Mouse (Mus musculus): ENCODE data around the gene Fkbp10.

The Fkbp10 gene

GRCm38 (mm10) chr11:100414914-100415822 is at the start of gene Fkbp10:
Gene Fkbp10, plus strand, starts transcription at chr11:100415697.
- peak; percentile 87 for DNase-seq (ENCODE audit: low read depth, low spot score)

DNA sequence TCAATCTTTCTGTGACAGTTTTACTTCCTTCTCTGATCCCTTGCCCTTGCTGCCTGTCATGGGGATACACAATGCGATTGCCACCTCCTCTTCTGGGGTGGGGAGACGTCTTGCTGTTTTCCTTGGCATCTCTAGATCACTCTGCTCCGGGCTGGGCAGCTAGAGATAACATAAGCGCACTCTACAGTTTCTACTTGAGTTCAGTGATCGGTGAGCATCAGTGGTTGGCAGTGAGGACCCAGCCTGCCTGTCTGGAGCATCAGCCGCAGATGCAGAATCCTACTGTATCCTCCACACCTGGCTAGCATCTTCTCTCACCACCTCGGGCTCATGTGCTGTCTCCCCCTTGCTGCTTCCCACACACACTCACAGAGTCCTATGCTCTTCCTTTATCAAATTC is 46.4 kb upstream of the Fkbp10 start:
- DNase-seq (ENCODE audit: low read depth, low spot score) = no peak

GRCm38 (mm10) chr11:100369822-100370221 is 45.7 kb upstream of the Fkbp10 start:
- DNase-seq (ENCODE audit: low read depth, low spot score) = no peak

GRCm38 (mm10) chr11:100371981-100372558 is 43.4 kb upstream of the Fkbp10 start:
- no peak for DNase-seq (ENCODE audit: low read depth, low spot score)

- DNase-seq (ENCODE audit: low read depth, low spot score) = no peak
Measured at GRCm38 (mm10) chr11:100375127-100375526, 40.4 kb upstream of the Fkbp10 start.

- DNase-seq (ENCODE audit: low read depth, low spot score) = no peak
Measured at GRCm38 (mm10) chr11:100376005-100376404, 39.5 kb upstream of the Fkbp10 start.

DNA sequence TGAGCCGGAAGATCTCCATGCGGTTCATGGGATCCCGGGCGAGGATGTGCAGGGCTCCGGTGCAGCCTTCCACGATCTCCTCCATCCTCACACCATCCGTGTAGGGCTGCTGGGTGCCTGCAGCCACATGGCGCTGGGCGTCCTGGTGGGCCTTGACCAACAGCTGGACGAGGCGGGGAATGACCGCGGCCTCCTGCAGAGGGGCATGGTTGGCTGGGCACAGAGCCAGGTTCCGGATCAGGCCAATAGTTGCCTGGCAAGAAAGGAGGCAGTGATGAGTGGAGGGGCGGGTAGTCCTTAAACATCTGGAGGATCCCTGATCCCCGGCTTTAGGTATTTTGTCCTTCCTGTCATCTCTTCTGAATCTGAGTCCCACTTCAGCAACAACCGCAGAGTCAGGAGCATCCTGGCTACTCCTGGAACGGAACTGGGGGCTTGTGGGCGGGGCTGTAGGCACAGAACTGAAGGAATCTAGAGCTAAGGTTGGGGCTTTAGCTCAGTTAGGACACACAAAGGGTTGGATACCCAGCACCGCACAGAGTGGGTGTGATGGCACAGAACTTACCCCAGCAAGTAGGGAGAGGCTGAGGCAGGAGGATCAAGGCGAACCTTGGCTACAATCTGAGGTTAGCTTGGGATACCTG is 38.6 kb upstream of the Fkbp10 start:
- DNase-seq (ENCODE audit: low read depth, low spot score) = no peak

GRCm38 (mm10) chr11:100377989-100378388 is 37.5 kb upstream of the Fkbp10 start:
- DNase-seq (ENCODE audit: low read depth, low spot score) = no peak

GRCm38 (mm10) chr11:100378446-100378845 is 37.1 kb upstream of the Fkbp10 start:
- no peak for DNase-seq (ENCODE audit: low read depth, low spot score)

DNA sequence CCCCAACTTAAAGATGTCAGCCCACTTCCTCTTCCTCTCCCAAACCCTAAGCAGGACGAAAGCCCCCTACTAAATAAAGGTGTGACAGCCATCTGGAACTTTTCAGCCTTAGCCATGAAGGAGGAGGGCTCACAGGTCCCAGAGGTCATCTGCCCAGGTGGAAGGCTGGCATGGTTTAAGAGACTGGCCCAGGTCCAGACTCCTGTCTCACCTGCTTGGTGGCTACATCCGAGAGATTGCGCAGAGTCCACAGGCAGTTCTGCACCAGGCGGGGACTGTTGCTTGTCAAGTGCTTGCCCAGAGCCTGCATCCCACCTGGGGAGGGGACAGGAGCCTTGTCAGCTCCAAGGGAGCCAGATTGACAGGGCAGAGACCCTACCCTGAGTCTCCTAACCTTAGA is 36.2 kb upstream of the Fkbp10 start:
- DNase-seq (ENCODE audit: low read depth, low spot score) = no peak

DNA sequence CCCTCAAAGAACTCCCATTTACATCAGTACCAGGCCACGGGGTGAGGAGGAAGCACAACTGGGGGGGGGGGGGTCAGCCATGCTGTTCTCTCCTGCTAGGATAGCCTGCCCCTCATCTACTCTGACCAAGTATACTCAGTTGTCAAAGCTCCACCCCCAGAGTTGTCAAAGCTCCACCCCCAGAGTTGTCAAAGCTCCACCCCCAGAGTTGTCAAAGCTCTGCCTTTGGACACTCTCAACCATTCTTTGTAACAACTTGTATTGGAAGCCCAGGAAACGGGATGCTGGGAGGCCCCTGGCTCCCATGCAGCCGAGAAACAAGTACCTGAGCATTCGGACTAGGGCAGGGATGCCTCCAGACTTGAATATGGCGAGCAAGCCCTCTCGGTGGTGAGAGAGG is 32.8 kb upstream of the Fkbp10 start:
- DNase-seq (ENCODE audit: low read depth, low spot score) = no peak

DNA sequence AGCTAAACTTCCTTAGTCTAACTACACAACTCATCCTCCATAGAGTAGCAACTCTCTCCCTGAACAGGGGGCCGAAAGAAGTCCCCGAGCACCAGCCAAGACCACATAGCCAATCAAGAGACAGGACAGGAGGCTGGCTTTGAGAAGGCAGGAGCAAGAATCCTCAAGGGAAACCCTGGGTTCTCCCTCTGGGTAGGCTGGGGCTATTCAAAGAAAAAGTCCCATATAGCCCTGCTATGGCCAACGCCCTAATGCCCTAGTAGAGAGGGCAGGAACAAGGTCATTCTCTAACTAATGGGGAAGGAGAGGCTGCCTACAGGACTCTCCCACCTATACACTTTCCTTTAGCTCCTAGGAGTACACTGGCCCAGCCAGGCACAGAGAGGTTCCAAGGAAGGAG is 30.5 kb upstream of the Fkbp10 start:
- DNase-seq (ENCODE audit: low read depth, low spot score) = no peak

- no peak for DNase-seq (ENCODE audit: low read depth, low spot score)
Measured at GRCm38 (mm10) chr11:100386586-100386985, 28.9 kb upstream of the Fkbp10 start.

DNA sequence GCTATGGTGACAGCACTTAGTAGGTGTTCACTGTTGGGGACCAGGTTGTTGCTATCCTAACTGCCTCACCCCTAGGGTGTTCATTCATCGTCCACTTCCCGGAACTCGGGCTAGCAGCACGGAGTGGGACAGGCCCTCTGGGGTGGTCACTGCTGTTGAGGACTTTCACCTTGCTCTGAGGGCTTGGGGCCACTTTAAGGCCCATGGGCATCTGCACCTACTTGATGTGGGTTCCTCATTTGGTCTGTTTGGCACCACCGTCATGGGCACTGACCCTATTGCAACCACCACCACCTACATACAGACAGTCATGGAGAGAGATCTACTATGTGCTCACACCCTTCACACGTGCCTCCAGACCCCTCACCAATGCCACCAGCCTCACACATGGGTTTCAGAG is 28.4 kb upstream of the Fkbp10 start:
- no peak for DNase-seq (ENCODE audit: low read depth, low spot score)

DNA sequence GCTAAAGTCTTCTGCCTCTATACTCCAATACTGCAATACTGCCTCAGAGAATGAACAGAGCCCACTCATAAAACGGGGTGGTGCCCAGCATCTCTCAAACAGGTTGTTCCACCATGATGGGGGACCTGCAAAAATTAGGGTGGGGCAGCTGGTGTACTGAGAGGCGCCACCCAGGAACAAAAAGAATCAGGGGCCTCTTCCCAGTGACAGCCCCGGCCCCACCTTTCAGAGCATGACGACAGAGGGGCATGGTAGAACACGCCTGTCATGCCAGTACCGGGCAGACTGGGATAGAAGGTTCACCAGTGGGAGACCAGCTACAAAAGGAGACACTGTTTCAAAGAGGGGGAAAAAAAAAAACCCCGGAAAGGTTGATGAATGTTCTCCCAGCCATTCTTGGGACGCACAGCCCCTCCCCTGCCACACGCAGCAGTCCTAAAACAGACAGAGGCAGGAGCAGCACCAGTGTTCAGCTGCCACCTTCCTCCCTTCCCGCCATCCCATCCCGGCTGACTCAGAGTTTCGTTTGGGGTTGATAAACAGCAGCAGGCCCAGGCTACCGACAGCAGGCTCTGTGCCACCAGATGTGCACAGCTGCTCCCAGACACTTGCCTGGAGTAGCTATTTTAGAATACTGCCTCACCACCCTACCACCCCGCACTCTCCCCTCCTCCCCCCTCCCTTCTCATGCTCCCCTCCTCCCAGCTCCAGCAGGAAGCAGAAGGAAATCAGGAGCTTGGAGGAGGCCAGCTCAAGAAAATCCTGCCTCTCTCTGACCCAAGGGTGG is 27.7 kb upstream of the Fkbp10 start:
- peak; percentile 77 for DNase-seq (ENCODE audit: low read depth, low spot score)

- DNase-seq (ENCODE audit: low read depth, low spot score) = no peak
Measured at GRCm38 (mm10) chr11:100388588-100388987, 26.9 kb upstream of the Fkbp10 start.

DNA sequence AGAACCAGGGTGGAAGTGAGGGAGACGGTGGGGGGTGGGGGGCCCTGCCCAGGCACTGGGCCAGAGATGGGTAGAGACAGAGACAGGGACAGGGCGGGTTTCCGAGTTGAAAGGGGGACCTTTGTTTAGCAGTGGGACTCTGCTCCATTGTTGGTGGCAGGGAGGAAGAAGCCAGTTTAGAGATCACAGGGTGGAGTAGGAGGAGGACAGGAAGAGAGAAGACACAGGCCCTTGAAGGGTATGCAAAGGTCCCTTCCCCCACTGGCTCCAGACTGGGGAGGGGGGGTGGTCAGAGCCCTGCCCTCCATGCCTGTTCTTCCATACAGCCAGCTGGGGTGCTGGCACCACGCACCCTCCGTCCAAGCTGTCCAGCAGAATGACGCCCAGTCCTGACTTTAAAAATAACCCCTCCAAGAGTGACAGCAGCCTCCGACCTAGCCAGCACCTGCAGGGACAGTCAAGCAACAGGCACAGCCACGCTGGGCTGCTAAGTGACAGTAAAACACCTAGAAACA is 25.5 kb upstream of the Fkbp10 start:
- DNase-seq (ENCODE audit: low read depth, low spot score) = no peak

DNA sequence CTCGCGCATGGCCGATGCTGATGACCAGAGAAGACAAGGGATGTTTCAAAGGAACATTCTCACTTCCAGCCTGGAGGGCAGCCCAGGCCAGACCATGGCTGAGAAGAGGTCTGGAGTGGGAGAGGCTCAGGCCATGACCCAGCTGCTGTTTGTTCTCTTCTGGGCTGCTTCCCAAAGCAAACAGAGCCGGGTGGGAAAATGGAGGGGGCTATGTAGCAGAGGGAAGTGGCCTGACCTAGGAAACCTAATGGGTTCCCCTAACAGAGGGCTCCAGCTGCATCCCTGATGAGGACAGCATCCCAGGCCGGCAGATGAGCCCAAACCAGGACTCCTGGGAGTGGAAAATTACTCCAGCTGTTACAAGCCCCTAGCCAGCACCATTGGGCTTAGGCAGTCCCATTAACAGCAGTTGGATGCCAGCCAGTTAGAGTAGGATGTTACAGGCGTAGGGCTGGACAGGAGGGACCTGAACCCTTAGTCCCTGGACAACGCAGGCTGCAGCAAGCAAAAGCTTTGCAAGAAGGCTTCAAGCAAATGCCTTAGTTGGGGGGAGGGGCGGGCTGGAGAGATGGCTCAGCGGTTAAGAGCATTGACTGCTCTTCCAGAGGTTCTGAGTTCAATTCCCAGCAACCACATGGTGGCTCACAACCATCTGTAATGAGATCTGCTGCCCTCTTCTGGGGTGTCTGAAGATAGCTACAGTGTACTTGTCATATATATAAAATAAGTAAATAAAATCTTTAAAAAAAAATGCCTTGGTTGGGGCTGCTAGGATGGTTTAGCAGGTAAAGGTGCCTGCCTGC is 24.2 kb upstream of the Fkbp10 start:
- peak; percentile 68 for DNase-seq (ENCODE audit: low read depth, low spot score)

GRCm38 (mm10) chr11:100391884-100392345 is 23.6 kb upstream of the Fkbp10 start:
- DNase-seq (ENCODE audit: low read depth, low spot score) = no peak

- no peak for DNase-seq (ENCODE audit: low read depth, low spot score)
Measured at GRCm38 (mm10) chr11:100392958-100393357, 22.5 kb upstream of the Fkbp10 start.

GRCm38 (mm10) chr11:100393733-100394132 is 21.8 kb upstream of the Fkbp10 start:
- DNase-seq (ENCODE audit: low read depth, low spot score) = peak; percentile 75

Data from 3T3-L1 (cell line).